Mouse (Mus musculus) thymus, adult 18-20 months (tissue): Measurements from ENCODE around the gene Kynu.

Source experiments
- DNase-seq, 2 experiments: peaks; one replicate each; pipeline ENCODE4 v3.0.0; 2022; ENCODE audit warnings: mixed read lengths in 2 of 2

Kynu gene

DNA sequence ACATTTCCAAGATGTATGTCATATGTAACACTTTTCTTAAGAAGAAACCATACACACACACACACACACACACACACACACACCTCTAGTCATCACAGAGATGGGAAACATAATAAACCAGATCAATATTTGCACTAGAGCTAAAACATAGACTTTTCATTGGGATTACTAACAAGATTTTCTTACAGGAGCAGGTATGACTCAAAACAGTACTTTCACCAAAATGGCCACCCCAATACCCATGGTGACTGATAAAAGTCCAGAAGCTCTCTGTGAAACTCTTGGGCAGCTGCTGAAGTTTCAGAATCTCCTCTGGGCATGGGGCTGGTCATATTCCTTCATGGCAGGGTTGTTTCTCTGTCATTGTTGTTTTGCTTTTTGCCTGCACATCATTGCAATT lies 114.5 kb downstream of the Kynu start:
- DNase-seq = no peak

- peak; percentile 34 to 47 for DNase-seq
Measured at GRCm38 (mm10) chr2:43673619-43674018, 118.5 kb downstream of the Kynu start.

DNA sequence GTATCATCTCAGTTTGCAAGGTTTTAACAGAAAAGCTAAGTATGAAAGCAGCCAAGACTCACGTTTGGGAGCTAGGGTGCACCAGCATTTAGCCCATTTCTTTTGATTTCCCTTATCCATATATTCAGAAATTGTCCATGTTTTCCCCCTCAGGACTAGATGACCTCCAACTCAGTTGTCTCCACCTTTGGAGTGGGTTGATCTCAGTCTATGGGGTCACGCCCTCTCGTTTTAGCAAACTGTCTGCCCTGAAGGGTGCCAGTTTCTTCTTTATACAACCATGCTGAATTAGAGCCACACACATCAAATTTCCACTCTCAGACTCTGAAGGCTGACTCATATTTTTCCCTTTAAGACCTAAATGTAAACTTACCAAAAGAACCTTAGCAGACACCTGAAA lies 119.0 kb downstream of the Kynu start:
- DNase-seq = no peak

- no peak for DNase-seq
Measured at GRCm38 (mm10) chr2:43675277-43675676, 120.1 kb downstream of the Kynu start.

DNA sequence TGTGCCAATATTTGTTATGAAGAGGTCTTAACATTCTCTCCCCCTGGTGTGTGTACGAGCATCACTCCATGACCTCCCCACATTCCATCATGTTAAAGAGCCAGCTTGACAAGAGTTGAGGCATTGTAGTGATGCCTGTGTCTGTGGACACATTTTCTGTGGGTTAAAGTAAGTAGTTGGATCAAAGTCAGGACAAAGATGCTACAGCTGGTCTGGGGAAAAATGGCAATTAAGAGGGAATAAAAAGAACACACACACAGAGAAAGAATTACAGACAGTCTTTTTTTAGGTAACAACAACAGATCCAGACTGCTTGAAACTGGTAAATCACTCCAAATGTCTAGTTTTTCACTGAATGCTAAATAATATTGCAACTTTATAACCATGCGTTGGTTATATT lies 135.3 kb downstream of the Kynu start:
- no peak for DNase-seq

GRCm38 (mm10) chr2:43691290-43691689 lies 136.2 kb downstream of the Kynu start:
- DNase-seq = no peak

- DNase-seq = no peak
Measured at GRCm38 (mm10) chr2:43695635-43696034, 140.5 kb downstream of the Kynu start.

- no peak for DNase-seq
Measured at GRCm38 (mm10) chr2:43712611-43713138, 157.5 kb downstream of the Kynu start.

- DNase-seq = peak in 1 of 2 experiments; percentile 47
Measured at GRCm38 (mm10) chr2:43722446-43723103, 167.4 kb downstream of the Kynu start.

DNA sequence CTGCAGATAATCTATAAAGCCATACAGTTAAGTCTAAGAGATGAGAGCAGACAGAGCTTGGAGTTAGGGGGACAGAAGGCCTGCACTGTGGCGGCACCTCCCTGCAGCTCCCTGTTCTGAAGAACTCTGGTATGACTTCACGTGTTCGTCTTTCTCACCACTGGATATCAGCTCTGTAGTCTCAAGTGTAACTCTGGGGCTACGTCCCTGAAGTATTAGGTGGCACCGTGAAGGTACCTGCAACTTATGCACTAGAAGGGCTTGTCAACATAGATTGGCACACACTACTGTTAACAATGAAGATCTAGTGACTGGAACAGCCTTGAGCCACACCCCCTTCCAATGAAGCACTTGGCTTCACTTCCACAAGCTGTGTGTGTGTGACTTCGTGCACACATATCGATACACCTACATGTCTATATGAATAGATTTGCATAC lies 168.0 kb downstream of the Kynu start:
- DNase-seq = no peak

- DNase-seq = no peak
Measured at GRCm38 (mm10) chr2:43727181-43727580, 172.1 kb downstream of the Kynu start.

- peak in 1 of 2 experiments; percentile 28 for DNase-seq
Measured at GRCm38 (mm10) chr2:43727693-43728092, 172.6 kb downstream of the Kynu start.

DNA sequence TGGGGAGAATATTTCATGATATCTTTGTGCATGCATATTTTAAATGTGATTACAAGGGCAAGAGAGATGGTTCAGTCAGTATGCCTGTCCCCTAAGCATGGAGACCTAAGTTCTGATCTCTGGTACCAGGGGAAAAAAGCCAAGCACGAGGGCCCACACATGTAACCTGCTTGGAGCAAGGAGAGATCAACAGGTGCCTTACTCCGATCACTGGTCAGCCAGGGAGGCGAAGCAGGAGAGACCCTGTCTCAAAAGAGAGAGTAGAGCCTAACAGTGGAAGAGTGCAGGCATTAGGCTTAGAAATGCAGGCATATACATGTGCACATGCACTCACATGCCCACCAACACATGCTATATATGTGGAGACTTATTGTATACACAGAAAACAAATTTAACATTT lies 173.7 kb downstream of the Kynu start:
- DNase-seq = no peak
